Mouse (Mus musculus) layer of hippocampus, adult 9-10 months (tissue): Measurements from ENCODE around the gene Bin2.

Experiments used
- DNase-seq: peaks from one replicate; pipeline ENCODE4 v3.0.0; 2022; ENCODE audit warnings: low spot score

The Bin2 gene

DNA sequence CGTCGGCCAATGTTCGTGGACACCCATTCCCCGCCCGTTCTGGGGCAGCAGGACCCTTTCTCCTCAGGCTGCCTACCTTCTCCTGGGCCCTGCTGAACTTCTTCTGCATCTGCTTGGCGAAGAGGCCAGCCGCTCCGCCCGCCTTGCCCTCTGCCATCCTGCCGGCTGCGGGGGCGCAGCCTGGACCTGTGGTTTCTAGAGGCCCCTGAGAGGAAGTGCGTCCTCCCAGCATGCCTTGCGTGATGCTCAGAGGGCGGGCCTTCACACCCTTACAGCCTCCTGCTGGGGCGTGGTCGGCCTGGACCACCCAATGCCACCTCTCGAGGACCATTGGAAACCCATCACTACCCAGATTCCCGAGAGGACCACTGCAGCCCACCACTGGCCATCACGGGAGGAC is at the start of gene Bin2:
TSS of gene Bin2 (minus strand) at position 217 of the 400 bp plus-strand sequence.
- no peak for DNase-seq

DNA sequence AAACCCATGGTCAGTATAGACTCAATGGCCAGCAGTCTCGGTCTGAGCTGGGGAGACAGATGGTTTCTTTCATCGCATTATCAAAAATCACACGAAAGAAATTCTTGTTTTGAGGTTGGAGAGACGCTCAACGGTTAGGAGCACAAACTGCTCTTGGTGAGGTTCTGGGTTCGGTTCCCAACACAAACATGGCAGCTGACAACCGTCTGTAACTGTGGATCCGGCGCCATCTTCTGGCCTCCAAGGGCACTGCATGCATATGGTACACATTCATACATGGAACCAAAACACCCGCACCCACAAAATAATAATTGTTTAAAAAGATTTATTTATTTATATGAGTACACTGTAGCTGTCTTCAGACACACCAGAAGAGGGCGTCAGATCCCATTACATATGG is 49.2 kb upstream of the Bin2 start:
- DNase-seq, result no peak

DNA sequence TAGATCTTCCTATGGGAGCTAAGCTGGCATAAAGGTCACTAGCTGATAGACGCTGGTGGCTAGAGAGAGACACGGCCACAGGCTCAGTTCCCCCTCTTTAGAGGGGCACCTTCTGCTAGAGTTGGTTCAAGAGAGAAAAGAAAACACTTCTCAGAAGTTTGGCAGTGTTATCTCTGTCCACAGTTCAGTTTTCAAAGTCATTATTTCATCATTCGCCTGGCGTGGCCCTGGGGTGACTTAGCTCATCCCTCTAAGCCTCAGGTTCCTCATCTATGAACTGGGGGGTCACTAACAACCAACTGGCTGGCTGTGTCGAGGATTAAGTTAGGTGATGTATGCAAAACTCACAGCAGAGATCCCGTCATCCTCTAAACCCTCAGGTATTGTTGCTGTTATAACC is 48.6 kb upstream of the Bin2 start:
- DNase-seq, result no peak

GRCm38 (mm10) chr15:100715399-100715993 is 46.1 kb upstream of the Bin2 start:
- DNase-seq, result no peak

DNA sequence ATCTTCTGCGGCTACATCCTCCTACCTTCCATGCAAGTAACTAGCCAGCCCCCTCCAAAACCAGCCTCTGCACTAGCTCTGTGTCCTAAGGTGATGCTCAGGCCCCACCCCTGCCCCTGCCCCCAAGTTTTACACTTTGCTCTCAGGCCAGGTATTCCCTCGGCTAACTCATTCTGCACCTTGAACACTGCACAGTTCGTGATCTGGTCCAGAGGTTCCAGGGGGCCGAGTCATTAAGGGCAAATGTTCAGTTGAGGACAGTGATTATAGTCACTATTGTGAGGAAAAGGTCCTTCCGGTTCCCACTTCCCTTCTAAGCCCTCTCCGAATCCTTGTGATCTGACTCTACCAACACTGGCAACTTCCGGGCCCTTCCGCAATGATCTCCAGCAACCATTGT is 45.1 kb upstream of the Bin2 start:
- no peak for DNase-seq

- DNase-seq, result no peak
These were observed 41.5 kb upstream of the Bin2 start for GRCm38 (mm10) chr15:100710838-100711237.

DNA sequence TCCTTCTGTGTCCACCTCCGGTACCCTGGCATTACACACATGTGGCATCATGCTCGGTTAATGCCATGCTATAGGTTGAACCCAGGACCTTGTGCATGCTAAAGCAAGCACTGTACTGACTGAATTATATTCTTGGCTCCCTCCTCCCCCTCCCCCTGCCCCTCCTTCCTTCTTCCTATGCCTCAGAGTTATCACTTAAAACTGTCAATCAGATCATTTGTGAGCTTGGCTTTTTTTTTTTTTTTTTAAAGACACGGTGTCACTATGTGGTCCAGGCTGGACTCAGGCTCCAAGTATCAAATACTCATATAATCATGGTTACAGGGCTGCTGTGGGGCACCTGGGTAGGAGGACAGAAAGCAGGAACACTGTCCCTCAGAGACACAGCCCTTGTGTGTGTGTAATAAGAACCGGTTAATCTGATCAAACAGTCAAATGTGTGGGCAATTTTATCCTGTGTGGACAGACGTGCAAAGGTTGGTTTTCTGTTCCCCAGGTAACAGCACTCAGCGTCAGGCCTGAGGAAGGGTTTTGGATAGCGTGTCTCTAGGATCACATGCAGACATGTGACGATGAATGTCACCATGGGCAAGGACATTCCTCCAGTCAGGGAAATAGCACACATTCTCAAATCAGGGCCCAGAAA is 39.2 kb upstream of the Bin2 start:
- DNase-seq, result no peak

GRCm38 (mm10) chr15:100706226-100706625 is 36.9 kb upstream of the Bin2 start:
- no peak for DNase-seq

- no peak for DNase-seq
These were observed 36.0 kb upstream of the Bin2 start for GRCm38 (mm10) chr15:100705376-100705775.

- DNase-seq, result no peak
These were observed 34.6 kb upstream of the Bin2 start for GRCm38 (mm10) chr15:100703913-100704312.

DNA sequence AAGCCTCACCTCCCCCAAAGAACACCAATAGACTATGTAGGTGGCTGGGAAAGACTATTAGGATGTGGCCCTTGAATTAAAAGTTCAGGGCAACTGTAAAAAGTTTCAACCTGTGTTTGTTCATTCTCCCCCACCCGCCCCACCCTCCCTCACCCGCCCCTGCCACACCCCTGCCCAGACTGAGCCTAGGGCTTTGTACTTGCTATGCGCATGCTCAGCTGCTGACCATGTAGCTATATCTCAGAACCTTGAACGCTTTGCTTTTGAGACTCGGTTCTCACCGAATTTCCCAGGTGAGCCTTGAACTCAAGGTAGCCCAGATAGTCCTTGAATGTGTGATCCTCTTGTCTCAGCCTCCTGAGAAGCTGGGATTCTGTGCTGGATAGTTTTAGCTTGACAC is 32.5 kb upstream of the Bin2 start:
- DNase-seq, result no peak

DNA sequence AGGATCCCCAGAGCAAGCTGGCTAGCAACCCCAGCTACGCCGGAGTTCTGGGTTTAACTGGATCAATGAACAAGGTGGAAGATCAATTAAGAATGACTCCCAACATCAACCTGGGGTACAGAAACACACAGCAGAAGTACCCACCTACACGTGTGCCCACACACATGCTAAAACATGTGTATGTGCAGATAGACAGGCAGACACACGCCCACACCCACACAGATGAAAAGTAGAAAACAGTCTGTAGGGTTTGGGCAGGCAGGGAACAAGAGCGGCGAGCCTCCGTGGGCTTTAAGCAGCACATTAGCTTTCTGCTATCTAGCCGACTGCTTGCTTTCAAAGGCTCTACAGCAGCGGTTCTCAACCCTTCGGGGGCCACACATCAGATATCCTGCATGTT is 31.8 kb upstream of the Bin2 start:
- DNase-seq, result no peak

GRCm38 (mm10) chr15:100700424-100700823 is 31.1 kb upstream of the Bin2 start:
- no peak for DNase-seq

GRCm38 (mm10) chr15:100699386-100699785 is 30.0 kb upstream of the Bin2 start:
- DNase-seq, result no peak

DNA sequence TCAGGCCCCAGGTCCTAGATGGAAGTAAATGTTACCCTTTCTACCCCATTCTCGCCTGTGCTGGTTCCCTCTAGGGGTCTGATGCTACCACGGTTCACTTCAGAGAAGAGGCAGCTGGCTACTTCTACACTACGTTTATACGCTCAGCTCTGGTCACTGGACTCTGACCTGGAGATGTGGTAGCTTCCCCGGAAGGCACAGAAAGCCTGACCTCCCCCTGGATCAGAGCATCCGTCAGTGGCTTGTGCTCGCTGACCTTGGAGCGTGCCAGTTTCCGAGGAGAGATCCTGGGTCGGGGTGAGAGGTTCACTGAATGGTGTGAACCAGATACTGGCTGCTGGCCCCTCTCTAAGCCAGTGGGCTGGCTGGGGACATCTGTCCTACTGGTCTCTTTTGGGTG is 28.7 kb upstream of the Bin2 start:
- DNase-seq, result no peak

GRCm38 (mm10) chr15:100694406-100694805 is 25.1 kb upstream of the Bin2 start:
- no peak for DNase-seq

GRCm38 (mm10) chr15:100691990-100692389 is 22.6 kb upstream of the Bin2 start:
- no peak for DNase-seq

GRCm38 (mm10) chr15:100687430-100687971 is 18.1 kb upstream of the Bin2 start, which contains the start of gene Cela1:
Gene Cela1, minus strand, starts transcription at chr15:100687921.
- DNase-seq, result no peak

- DNase-seq, result no peak
These were observed 17.6 kb upstream of the Bin2 start for GRCm38 (mm10) chr15:100686989-100687388.

GRCm38 (mm10) chr15:100686434-100686833 is 17.1 kb upstream of the Bin2 start:
- DNase-seq, result no peak

DNA sequence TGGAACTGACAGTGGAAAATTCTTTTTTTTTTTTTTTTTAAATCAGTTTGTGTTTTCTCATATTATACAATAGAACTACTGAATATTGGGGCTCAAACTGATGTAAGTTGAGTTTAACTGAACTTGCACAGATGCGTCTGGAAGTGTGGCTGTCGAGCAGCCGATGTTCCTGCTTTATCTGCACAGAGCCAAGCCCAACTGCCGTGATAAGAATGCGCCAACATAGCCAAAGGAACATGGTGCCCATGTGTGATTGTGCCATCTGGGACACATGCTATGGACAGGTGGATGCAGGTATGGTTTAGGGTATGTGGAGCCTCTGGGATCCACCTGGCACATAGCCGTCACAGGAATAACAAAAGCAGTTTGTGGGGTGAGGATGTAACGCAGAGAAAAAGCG is 16.5 kb upstream of the Bin2 start:
- DNase-seq, result no peak

DNA sequence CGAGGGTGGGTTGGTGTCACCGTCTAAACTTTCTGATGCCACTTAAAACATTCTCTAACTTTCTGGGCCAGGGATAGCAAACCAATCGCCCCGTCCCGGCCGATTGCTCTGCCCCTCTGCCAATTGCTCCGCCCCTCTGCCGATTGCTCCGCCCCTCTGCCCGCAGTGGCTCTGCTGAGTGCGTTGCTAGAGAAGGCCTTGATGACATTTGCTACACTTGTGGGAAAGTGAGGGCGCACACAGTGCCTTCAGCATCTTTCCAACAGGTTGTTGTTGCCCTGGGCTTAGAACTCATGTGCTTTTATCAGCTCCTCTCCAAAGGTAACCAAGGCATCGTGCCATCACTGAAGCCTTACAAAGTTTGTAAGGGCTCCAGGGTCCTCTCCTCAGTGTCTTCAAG is 15.9 kb upstream of the Bin2 start:
- DNase-seq, result no peak

DNA sequence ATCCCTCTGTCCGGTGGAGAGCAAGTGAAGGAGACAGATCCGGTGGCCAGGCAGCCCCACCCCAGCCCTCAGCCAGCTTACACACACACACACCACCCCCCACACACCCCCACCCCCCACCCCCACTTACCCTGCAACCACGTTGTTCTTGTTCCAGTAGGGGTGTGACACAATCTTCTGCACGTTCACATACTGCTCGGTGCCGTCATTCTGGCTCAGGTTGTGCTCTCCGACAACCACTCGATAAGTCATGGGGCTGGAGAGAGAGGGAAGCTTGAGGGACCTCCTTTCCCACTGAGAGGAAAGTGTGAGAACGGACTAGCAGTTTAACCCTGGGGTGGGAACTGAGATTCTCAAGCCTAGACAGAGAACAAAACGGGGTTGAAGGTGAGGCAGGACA is 15.1 kb upstream of the Bin2 start:
- DNase-seq, result no peak

DNA sequence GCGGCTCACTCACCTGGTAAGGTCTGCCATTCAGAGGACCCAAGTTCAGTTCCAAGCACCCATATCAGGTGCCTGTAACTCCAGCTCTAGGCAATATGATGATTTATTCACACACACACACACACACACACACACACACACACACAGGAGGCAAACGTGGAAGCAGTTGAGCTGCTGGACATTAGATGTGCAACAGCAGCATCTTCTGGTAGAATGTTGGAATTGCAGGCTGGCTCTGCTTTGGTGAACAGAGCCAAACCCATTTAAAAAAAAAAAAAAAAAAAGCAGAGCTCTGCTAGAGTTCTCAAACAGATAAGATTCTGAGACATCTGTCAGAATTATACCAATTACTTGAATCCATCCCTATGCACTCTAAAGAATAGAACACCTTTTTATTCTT is 13.7 kb upstream of the Bin2 start:
- DNase-seq, result peak; percentile 85
